Mouse (Mus musculus) layer of hippocampus, adult 2 months (tissue): Measurements from ENCODE around the gene Meioc. TPM values are rescaled to one million over a fixed set of nuclear protein-coding genes. Genes with fewer than 3 reads are reported as not detected.
"Not testable (repeated sequence)": the region's sequence is repeated elsewhere in the genome, so short reads cannot be mapped to it uniquely, and the experiment has no call there.

Source experiments
- DNase-seq, 2 experiments: peaks; one replicate each; pipeline ENCODE4 v3.0.0; 2022; ENCODE audit warnings: low spot score in 2 of 2
- H3K27ac ChIP-seq: fragments of 200-600 bp; 2 replicates; pipeline ENCODE4 v1.8.1; 2022
- H3K4me3 ChIP-seq: fragments of 200-600 bp; 2 replicates; pipeline ENCODE4 v1.8.1; 2022; ENCODE audit warnings: mild to moderate bottlenecking
- CTCF ChIP-seq: fragments of 200-600 bp; conservative IDR thresholded peaks from 2 replicates; pipeline ENCODE4 v1.8.1; 2022; ENCODE audit warnings: antibody characterized with exemption, mild to moderate bottlenecking, moderate library complexity
- microRNA-seq, 2 experiments: library from miRNA; unstranded; fragments of <30 nt; microRNA quantifications; one replicate each; pipeline ENCODE4 v1.2.0; 2021
- total RNA-seq, 2 experiments: library from RNA; stranded (reverse); gene quantifications; 2 replicates each; pipeline ENCODE4 v1.2.3; 2021

The Meioc gene
- total RNA-seq, 2 experiments from 2014 or later, result not detected

- H3K27ac ChIP-seq, result no peak overlapping the region
- no peak for TF ChIP-seq CTCF
- DNase-seq, result no peak
- H3K4me3 ChIP-seq, result no peak overlapping the region
Observed at GRCm38 (mm10) chr11:102712411-102712810, 48.9 kb downstream of the Meioc start.

- not testable (repeated sequence) for H3K4me3 ChIP-seq, DNase-seq, H3K27ac ChIP-seq
- peak; percentile 70 for TF ChIP-seq CTCF
Observed at GRCm38 (mm10) chr11:102714578-102714977, 51.1 kb downstream of the Meioc start.

GRCm38 (mm10) chr11:102716135-102716534 is 52.6 kb downstream of the Meioc start:
- H3K4me3 ChIP-seq, result no peak overlapping the region
- no peak overlapping the region for H3K27ac ChIP-seq
- no peak for DNase-seq
- TF ChIP-seq CTCF, result no peak

- H3K4me3 ChIP-seq, result no peak overlapping the region
- DNase-seq, result no peak
- no peak overlapping the region for H3K27ac ChIP-seq
- peak; percentile 67 for TF ChIP-seq CTCF
Observed at GRCm38 (mm10) chr11:102725574-102725973, 62.1 kb downstream of the Meioc start.

- TF ChIP-seq CTCF, result peak; percentile 83
- Histone ChIP-seq H3K27ac (no peak overlapping the region; the same call in 1 of the 2 replicates), H3K4me3 (no peak overlapping the region)
- DNase-seq, result peak in 1 of 2 experiments; percentile 49
Observed at GRCm38 (mm10) chr11:102728614-102729013, 65.1 kb downstream of the Meioc start.

GRCm38 (mm10) chr11:102729835-102730234 is 66.3 kb downstream of the Meioc start:
- Histone ChIP-seq H3K27ac (no peak overlapping the region), H3K4me3 (no peak overlapping the region)
- no peak for DNase-seq
- no peak for TF ChIP-seq CTCF

GRCm38 (mm10) chr11:102731366-102731765 is 67.8 kb downstream of the Meioc start:
- Histone ChIP-seq H3K27ac (no peak overlapping the region), H3K4me3 (no peak overlapping the region)
- TF ChIP-seq CTCF, result no peak
- DNase-seq, result no peak

Small RNAs within 50 kb of the gene (microRNA-seq; reads per million reads assigned to microRNA genes)
- gene Gm22920, result 0 reads per million in 2 experiments

Other genes starting within 250 kb of the Meioc start
- 10 to 100 TPM; 60.6 to 66.4 TPM for gene Grn, start 233.4 kb upstream of the Meioc start, total RNA-seq
- gene Fam171a2, start 216.0 kb upstream of the Meioc start, total RNA-seq, result 100 to 1,000 TPM in 1 of 2 experiments, 10 to 100 TPM in 1; 92.5 to 102 TPM
- gene Itga2b, start 193.6 kb upstream of the Meioc start, total RNA-seq, result 1 to 10 TPM; 2.3 to 3.5 TPM
- 10 to 100 TPM; 53.0 to 58.9 TPM for gene Gpatch8, start 107.3 kb upstream of the Meioc start, total RNA-seq
- gene Gm11627, start 84.3 kb upstream of the Meioc start, total RNA-seq, result 1 to 10 TPM; 3.9 to 4.2 TPM
- 1 to 10 TPM; 7.5 to 9.2 TPM for gene Fzd2, start 59.3 kb upstream of the Meioc start, total RNA-seq
- 10 to 100 TPM; 33.5 to 44.7 TPM for gene Ccdc43, start 34.1 kb downstream of the Meioc start, total RNA-seq
- 100 to 1,000 TPM; 192 to 212 TPM for gene Adam11, start 97.7 kb downstream of the Meioc start, total RNA-seq
- 1 to 10 TPM; 4.7 TPM for gene Gjc1, start 156.0 kb downstream of the Meioc start, total RNA-seq
- 1 to 10 TPM; 3.5 to 4.5 TPM for gene Higd1b, start 172.1 kb downstream of the Meioc start, total RNA-seq
- gene Eftud2, start 217.3 kb downstream of the Meioc start, total RNA-seq, result 100 to 1,000 TPM; 129 to 139 TPM
- gene Ccdc103, start 217.5 kb downstream of the Meioc start, total RNA-seq, result 1 to 10 TPM; 1.5 to 3.0 TPM
- gene Fam187a, start 221.5 kb downstream of the Meioc start, total RNA-seq, result under 1 TPM in 1 of 2 experiments, not detected in 1; 0.37 TPM
- gene Gfap, start 237.2 kb downstream of the Meioc start, total RNA-seq, result 100 to 1,000 TPM; 332 to 341 TPM